Mouse (Mus musculus) heart, embryonic 14.5 days (tissue): ENCODE data around the gene Mia. TPM values are rescaled to one million over a fixed set of nuclear protein-coding genes. Genes with fewer than 3 reads are reported as not detected.

Experiments
- ATAC-seq: fragments of 200-750 bp; cut with Nextera tagmentation; 2 replicates; pipeline ENCODE4 v1.8.0; 2017; ENCODE audit warnings: low read depth, moderate TSS enrichment; ENCODE audit not compliant: insufficient number of reproducible peaks, insufficient read depth, low FRiP score
- H3K27ac ChIP-seq, 2 experiments: fragments of 200-500 bp in 1 of 2; fragments of 300-500 bp in 1 of 2; sonication (generic) in 1 of 2; replicated peaks in 1 of 2; 2 replicates each; pipeline ENCODE4 v1.5.1; 2012 to 2014; ENCODE audit warnings: low read depth in 2 of 2, low read length in 2 of 2, control low read depth in 1 of 2, mild to moderate bottlenecking in 1 of 2, mixed read lengths in 1 of 2; ENCODE audit not compliant: control insufficient read depth in 1 of 2, insufficient read depth in 1 of 2
- H3K27me3 ChIP-seq: fragments of 300-500 bp; sonication (generic); 2 replicates; pipeline ENCODE4 v1.6.1; 2014; ENCODE audit warnings: mild to moderate bottlenecking, low read length, control low read depth; ENCODE audit not compliant: control insufficient read depth, insufficient read depth
- H3K36me3 ChIP-seq: fragments of 300-500 bp; sonication (generic); 2 replicates; pipeline ENCODE4 v1.6.1; 2014; ENCODE audit warnings: mild to moderate bottlenecking, control low read depth, low read length, mixed read lengths; ENCODE audit not compliant: control insufficient read depth, insufficient read depth
- H3K4me1 ChIP-seq, 2 experiments: fragments of 200-500 bp in 1 of 2; fragments of 300-500 bp in 1 of 2; sonication (generic) in 1 of 2; 2 replicates each; pipeline ENCODE4 v1.6.1; 2012 to 2014; ENCODE audit warnings: low read length in 2 of 2, control low read depth in 1 of 2, mixed read lengths in 1 of 2; ENCODE audit not compliant: control insufficient read depth in 2 of 2, insufficient read depth in 2 of 2
- H3K4me2 ChIP-seq: fragments of 300-500 bp; sonication (generic); 2 replicates; pipeline ENCODE4 v1.6.1; 2014; ENCODE audit warnings: mild to moderate bottlenecking, low read length
- H3K4me3 ChIP-seq, 2 experiments: fragments of 200-500 bp in 1 of 2; fragments of 300-500 bp in 1 of 2; sonication (generic) in 1 of 2; 2 replicates each; pipeline ENCODE4 v1.5.1; 2012 to 2014; ENCODE audit warnings: low read length in 2 of 2, mild to moderate bottlenecking in 2 of 2, control low read depth in 1 of 2, low read depth in 1 of 2, moderate library complexity in 1 of 2; ENCODE audit not compliant: control insufficient read depth in 1 of 2, insufficient read depth in 1 of 2
- H3K9ac ChIP-seq: fragments of 300-500 bp; sonication (generic); 2 replicates; pipeline ENCODE4 v1.6.1; 2014; ENCODE audit warnings: mild to moderate bottlenecking, low read length
- H3K9me3 ChIP-seq: fragments of 300-500 bp; sonication (generic); 2 replicates; pipeline ENCODE4 v1.6.1; 2016; ENCODE audit warnings: low read length, control low read depth; ENCODE audit not compliant: control insufficient read depth
- WGBS: fragments of 180-500 bp; shearing (Covaris S2); extraction: QIAGEN DNeasy Blood & Tissue Kit; methylation state at CpG from one replicate; pipeline ENCODE4 v1.1.7; 2014; 5-methylcytosine and 5-hydroxymethylcytosine counted together
- polyA plus RNA-seq: library from polyadenylated mRNA; unstranded; fragments of >200 nt; fragmentation: Nextera tagmentation; extraction: Ambion mirVana; gene quantifications from 2 replicates; pipeline ENCODE4 v1.2.1, GENCODE M21; 2014

Gene Mia
- polyA plus RNA-seq, 1 experiment from 2014 or later, result 1.3 TPM

DNA sequence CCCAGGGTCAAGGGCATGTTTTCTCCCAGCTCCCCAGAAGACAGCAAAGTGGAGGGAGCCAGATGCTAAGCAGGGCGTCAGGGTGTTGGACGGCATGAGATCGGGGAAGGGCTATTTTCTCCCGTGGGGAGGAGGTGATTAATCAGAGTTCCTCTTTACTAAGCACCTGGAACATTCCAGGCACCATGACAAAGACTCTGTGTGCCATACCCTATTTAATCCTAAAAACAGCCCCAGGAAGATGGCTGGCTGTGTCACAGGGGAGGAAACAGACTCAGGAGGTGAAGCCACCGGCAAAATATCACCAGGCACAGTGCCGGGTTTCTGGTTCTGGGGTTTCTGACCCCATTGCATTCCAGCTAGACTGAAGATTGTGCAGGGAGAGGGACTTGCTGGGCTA, 41.0 kb upstream of the Mia start:
- Histone ChIP-seq H3K4me3 (no peak overlapping the region), H3K4me2 (no peak overlapping the region), H3K9ac (no peak overlapping the region), H3K27ac (no peak overlapping the region), H3K36me3 (peaks cover 19% of the 10 kb centered on the region), H3K27me3 (no peaks in the 10 kb centered on the region), H3K9me3 (no peaks in the 10 kb centered on the region), H3K4me1 (peaks cover 9 to 29% of the 10 kb centered on the region in 2 experiments)
- WGBS, result 65% methylated on average over 6 of the region's 6 CpGs
- ATAC-seq, result no peak

DNA sequence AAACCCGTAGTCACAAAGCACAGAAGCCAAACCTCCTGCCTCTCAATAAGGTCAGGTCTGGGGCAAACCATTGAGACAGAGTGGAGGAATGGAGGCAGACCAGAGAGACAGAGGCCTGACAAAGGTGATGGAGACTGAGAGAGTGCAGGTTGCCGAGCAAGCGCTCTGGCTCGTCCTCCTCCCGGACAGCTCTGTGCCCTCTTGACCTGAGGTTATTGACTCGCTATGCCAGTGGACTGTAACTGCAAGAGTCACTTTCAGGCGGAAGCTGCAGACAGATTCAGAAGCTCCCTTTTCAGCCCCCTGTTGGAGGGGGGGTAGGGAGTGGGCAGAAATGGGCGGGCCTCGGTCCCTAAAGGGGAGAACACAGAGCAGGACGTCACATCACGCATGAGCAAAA, 39.0 kb upstream of the Mia start:
- Histone ChIP-seq H3K4me2 (no peak overlapping the region), H3K9ac (no peak overlapping the region), H3K36me3 (peaks cover 39% of the 10 kb centered on the region), H3K27me3 (no peaks in the 10 kb centered on the region), H3K4me1 (peaks cover 0 to 9% of the 10 kb centered on the region in 2 experiments; a peak in 2 of 4 replicates), H3K4me3 (no peak overlapping the region), H3K27ac (no peak overlapping the region), H3K9me3 (no peaks in the 10 kb centered on the region)
- no peak for ATAC-seq
- WGBS, result 88% methylated on average over 11 of the region's 11 CpGs

DNA sequence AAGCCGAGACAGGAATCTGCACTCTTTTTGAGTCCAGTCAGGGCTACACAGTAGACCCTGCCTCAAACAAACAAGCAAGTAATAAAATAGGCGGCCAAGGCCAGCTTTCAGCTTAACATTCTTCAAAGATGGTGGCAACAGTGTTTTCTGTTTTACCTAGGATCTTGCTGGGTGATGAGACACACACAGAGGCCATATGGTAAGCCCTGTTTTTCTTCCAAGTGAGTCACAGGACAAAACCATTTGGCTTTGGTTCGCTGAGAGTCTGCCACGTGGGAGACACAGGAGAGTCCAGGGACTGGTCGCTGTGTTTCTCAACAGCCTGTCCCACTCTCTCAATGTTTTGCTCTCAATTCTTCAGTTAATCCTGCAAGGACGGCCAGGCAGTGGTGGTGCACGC, 37.6 kb upstream of the Mia start:
- H3K4me2 ChIP-seq, result no peak overlapping the region
- H3K36me3 ChIP-seq, result peaks cover 49% of the 10 kb centered on the region
- no peak overlapping the region for H3K9ac ChIP-seq
- H3K27ac ChIP-seq, result no peak overlapping the region
- H3K4me1 ChIP-seq, result no peaks in the 10 kb centered on the region
- no peaks in the 10 kb centered on the region for H3K9me3 ChIP-seq
- H3K4me3 ChIP-seq, result no peak overlapping the region
- 84% methylated on average over 7 of the region's 7 CpGs for WGBS
- no peak for ATAC-seq
- H3K27me3 ChIP-seq, result no peaks in the 10 kb centered on the region

DNA sequence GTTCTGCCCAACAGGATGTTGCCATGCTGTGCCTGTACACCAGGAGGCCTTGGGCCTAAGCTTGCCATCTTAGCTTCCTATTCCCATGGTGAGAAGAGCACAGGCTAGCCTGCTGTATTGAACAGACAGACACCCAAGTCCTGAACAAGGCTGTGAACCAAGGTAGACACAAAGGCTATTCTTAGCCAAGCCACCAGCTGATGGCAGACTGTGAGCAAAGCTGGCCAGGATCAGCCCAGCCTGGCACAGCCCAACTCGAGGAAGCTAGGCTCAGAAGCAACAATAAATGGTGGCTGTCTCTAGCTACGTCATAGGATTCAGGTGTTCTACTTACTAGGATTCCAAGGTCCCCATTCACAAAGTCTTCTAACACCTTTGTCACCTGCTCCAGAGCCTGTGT, 31.7 kb upstream of the Mia start:
- H3K4me1 ChIP-seq, result no peaks in the 10 kb centered on the region
- no peak overlapping the region for H3K9ac ChIP-seq
- H3K9me3 ChIP-seq, result no peaks in the 10 kb centered on the region
- H3K27ac ChIP-seq, result no peak overlapping the region
- 78% methylated on average over 2 of the region's 2 CpGs for WGBS
- H3K36me3 ChIP-seq, result peaks cover 74% of the 10 kb centered on the region
- no peak for ATAC-seq
- H3K4me2 ChIP-seq, result no peak overlapping the region
- H3K4me3 ChIP-seq, result no peak overlapping the region
- no peaks in the 10 kb centered on the region for H3K27me3 ChIP-seq

DNA sequence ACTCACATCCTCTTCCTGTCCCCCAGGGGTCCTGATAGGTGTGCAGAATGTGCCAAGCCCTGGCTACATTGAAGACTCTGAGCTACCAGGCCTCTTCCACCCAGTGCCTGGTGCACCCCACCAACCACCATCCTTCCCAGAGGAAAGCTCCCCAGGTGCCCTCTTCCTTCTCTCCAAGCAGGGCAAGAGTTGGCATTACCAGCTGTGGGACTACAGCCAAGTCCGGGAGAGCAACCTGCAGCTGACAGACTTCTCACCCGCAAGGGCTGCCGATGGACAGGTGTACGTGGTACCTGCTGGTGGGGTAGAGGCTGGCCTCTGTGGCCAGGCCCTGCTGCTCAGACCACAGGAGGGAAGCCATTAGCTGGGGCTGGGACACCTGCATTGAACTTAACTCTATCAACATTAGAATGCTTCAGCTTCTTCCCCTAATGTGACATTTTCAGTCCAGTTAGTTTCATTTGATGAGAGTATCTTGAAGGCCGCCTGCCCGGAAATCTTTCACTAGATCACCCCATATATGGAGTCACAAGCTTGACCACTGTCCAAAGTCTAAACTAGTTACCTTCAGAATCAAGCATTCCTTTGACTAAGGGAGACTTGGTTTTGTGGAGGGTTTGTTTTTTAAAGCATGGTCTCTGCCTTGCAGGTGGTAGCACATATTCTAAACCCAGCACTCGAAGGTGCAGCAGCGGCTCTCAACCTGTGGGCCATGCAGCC, 22.9 kb upstream of the Mia start:
- no peaks in the 10 kb centered on the region for H3K27me3 ChIP-seq
- 88% methylated on average over 8 of the region's 8 CpGs for WGBS
- H3K36me3 ChIP-seq, result peaks cover 67% of the 10 kb centered on the region
- no peak for ATAC-seq
- H3K27ac ChIP-seq, result no peak overlapping the region
- H3K9me3 ChIP-seq, result no peaks in the 10 kb centered on the region
- H3K4me3 ChIP-seq, result no peak overlapping the region
- no peak overlapping the region for H3K4me2 ChIP-seq
- H3K4me1 ChIP-seq, result no peaks in the 10 kb centered on the region
- H3K9ac ChIP-seq, result no peak overlapping the region

DNA sequence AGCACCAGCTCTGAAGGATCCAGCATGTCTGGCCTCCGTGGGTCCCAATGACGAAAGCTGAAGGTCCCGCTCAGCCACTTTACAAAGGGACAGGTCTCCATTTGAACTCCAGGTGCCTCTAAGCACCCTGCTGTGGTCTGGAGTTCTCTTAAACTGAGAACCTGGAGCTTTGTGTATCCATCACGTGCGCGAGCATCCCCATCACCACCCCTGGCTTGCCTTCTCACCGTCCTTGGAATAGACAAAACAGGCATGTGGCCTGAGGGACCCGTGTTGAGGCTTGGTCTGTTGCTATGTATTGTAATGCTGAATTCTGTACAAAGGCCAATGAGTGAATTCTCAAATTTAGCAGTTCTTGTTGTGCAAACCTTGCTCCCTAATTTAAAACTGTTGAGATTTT, 17.8 kb upstream of the Mia start:
- Histone ChIP-seq H3K9ac (no peak overlapping the region), H3K4me3 (no peak overlapping the region), H3K27ac (no peak overlapping the region), H3K27me3 (no peaks in the 10 kb centered on the region), H3K4me1 (peaks cover 4 to 10% of the 10 kb centered on the region in 2 experiments), H3K9me3 (no peaks in the 10 kb centered on the region), H3K4me2 (no peak overlapping the region), H3K36me3 (peaks cover 53% of the 10 kb centered on the region)
- 90% methylated on average over 8 of the region's 8 CpGs for WGBS
- no peak for ATAC-seq

DNA sequence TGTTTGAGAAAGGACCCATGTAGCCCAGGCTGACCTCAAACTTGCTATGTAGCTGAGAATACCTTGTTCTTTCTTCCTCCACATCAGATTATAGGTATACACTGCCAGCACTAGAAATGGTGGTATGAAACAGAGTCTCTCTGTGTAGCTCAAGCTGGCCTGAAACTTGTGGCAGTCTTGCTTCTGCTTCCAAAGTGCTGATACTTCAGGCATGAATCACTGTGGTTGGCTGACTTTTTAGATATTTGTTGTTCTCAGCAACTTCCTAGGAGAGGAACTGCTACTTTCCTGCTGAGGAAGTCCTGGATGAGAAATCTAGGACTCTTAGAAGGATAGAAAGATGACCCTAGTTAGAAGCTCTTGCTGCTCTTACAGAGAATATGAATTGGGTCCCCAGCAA, 17.4 kb upstream of the Mia start:
- ATAC-seq, result no peak

DNA sequence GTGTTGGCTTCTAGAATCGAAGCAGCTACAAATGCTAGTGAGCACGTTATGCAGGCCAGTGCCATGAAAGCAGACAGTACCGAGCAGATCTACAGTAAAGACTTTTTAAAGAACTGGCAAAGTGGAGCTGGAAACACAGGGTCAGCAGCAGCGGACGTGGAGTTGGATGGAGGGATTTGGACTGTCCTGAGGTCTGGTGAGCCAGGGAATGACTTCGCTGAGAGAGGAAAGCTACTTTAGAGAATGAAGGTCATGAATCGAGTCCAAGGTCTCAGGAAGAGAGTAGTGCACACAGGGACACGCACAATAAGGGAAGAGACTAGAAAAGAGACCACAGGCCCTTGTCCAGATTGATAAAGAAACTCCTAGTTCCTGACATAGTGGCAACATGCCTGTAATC, 16.7 kb upstream of the Mia start:
- Histone ChIP-seq H3K27ac (no peak overlapping the region), H3K36me3 (peaks cover 53% of the 10 kb centered on the region), H3K9ac (no peak overlapping the region), H3K4me3 (no peak overlapping the region), H3K9me3 (no peaks in the 10 kb centered on the region), H3K4me1 (peaks cover 4 to 13% of the 10 kb centered on the region in 2 experiments), H3K4me2 (no peak overlapping the region), H3K27me3 (no peaks in the 10 kb centered on the region)
- WGBS, result 88% methylated on average over 8 of the region's 8 CpGs
- ATAC-seq, result no peak

More for the DNA sequence above, 17.4 kb upstream of the Mia start:
- Histone ChIP-seq H3K4me1 (peaks cover 4 to 13% of the 10 kb centered on the region in 2 experiments), H3K4me2 (no peak overlapping the region), H3K9me3 (no peaks in the 10 kb centered on the region), H3K27me3 (no peaks in the 10 kb centered on the region), H3K27ac (no peak overlapping the region), H3K4me3 (no peak overlapping the region), H3K9ac (no peak overlapping the region), H3K36me3 (peaks cover 53% of the 10 kb centered on the region)
